Mouse (Mus musculus) ES-Bruce4 (cell line): ENCODE data around the gene Fam120a.

ENCODE experiments used
- EP300 ChIP-seq: IDR thresholded peaks from 2 replicates; pipeline ENCODE4 v1.6.1; 2011; ENCODE audit warnings: low read depth, low read length; ENCODE audit not compliant: insufficient read depth
- POLR2A ChIP-seq: IDR thresholded peaks from one replicate; pipeline ENCODE4 v1.8.1; 2011; ENCODE audit warnings: low read length; ENCODE audit not compliant: insufficient read depth

GRCm38 (mm10) chr13:48922712-48923111 lies 45.1 kb downstream of the Fam120a start:
- no peak for TF ChIP-seq EP300
- TF ChIP-seq POLR2A: no peak
